Mouse (Mus musculus) thymus, adult 2 months (tissue): Measurements from ENCODE around the gene Olfr355.

Experiments
- CTCF ChIP-seq: fragments of 200-500 bp; IDR thresholded peaks from 2 replicates; pipeline ENCODE4 v1.5.1; 2012; ENCODE audit warnings: mild to moderate bottlenecking, control low read depth, low read length, moderate library complexity, borderline replicate concordance; ENCODE audit not compliant: control insufficient read depth, poor library complexity, insufficient read depth; ENCODE audit errors: extremely low read depth
- POLR2A ChIP-seq: fragments of 200-500 bp; IDR thresholded peaks from 2 replicates; pipeline ENCODE4 v1.6.1; 2012; ENCODE audit warnings: mild to moderate bottlenecking, low read length, control low read depth, moderate library complexity; ENCODE audit not compliant: control insufficient read depth, poor library complexity, insufficient read depth; ENCODE audit errors: extremely low read depth

GRCm38 (mm10) chr2:36936821-36937220 lies 8.1 kb upstream of the Olfr355 start, which contains the start of gene Olfr356:
- TF ChIP-seq POLR2A (no peak), CTCF (no peak)
